Mouse (Mus musculus): ENCODE results near the gene Snrnp35.

The Snrnp35 gene

GRCm38 (mm10) chr5:124538813-124539792 is 56.2 kb downstream of the Snrnp35 start:
- DNase-seq (ENCODE audit: low spot score) = peak; percentile 42

- no peak for DNase-seq (ENCODE audit: low spot score)
These were observed 57.0 kb downstream of the Snrnp35 start for GRCm38 (mm10) chr5:124539905-124540304.

GRCm38 (mm10) chr5:124540383-124540786 is 57.5 kb downstream of the Snrnp35 start, which contains the start of gene Tmed2:
Gene Tmed2 (plus strand): TSS chr5:124540695.
- DNase-seq (ENCODE audit: low spot score) = peak; percentile 89
